Mouse (Mus musculus) kidney, postnatal 0 days (tissue): ENCODE measurements around the gene Ino80. TPM values are rescaled to one million over a fixed set of nuclear protein-coding genes. Genes with fewer than 3 reads are reported as not detected.

ENCODE experiments used
- ATAC-seq: fragments of 200-750 bp; cut with Nextera tagmentation; replicated peaks from 2 replicates; pipeline ENCODE4 v1.8.0; 2017; ENCODE audit warnings: low read depth, moderate number of reproducible peaks, moderate TSS enrichment, moderate library complexity; ENCODE audit not compliant: low FRiP score
- DNase-seq: peaks from one replicate; pipeline ENCODE4 v3.0.0-alpha.2; 2016; ENCODE audit warnings: low spot score
- H3K27ac ChIP-seq: fragments of 300-500 bp; sonication (generic); 2 replicates; pipeline ENCODE4 v1.5.1; 2014; ENCODE audit warnings: mild to moderate bottlenecking
- H3K27me3 ChIP-seq: fragments of 300-500 bp; sonication (generic); 2 replicates; pipeline ENCODE4 v1.6.1; 2014; ENCODE audit warnings: low read length, mixed read lengths; ENCODE audit not compliant: insufficient read depth
- H3K36me3 ChIP-seq: fragments of 300-500 bp; sonication (generic); 2 replicates; pipeline ENCODE4 v1.6.1; 2014; ENCODE audit warnings: low read length, mixed read lengths; ENCODE audit not compliant: insufficient read depth
- H3K4me1 ChIP-seq: fragments of 300-500 bp; sonication (generic); replicated peaks from 2 replicates; pipeline ENCODE4 v1.6.1; 2014; ENCODE audit warnings: antibody characterized with exemption, low read length, mixed read lengths; ENCODE audit not compliant: insufficient read depth
- H3K4me2 ChIP-seq: fragments of 300-500 bp; sonication (generic); 2 replicates; pipeline ENCODE4 v1.6.1; 2014; ENCODE audit warnings: mild to moderate bottlenecking, low read length, moderate library complexity, mixed read lengths
- H3K4me3 ChIP-seq: fragments of 300-500 bp; sonication (generic); replicated peaks from 2 replicates; pipeline ENCODE4 v1.5.1; 2014; ENCODE audit warnings: low read depth, low read length
- H3K9ac ChIP-seq: fragments of 300-500 bp; sonication (generic); 2 replicates; pipeline ENCODE4 v1.6.1; 2014; ENCODE audit warnings: low read depth, low read length
- H3K9me3 ChIP-seq: fragments of 300-500 bp; sonication (generic); replicated peaks from 2 replicates; pipeline ENCODE4 v1.6.1; 2016; ENCODE audit warnings: low read length, inconsistent platforms, mixed read lengths
- CTCF ChIP-seq: IDR thresholded peaks from 2 replicates; pipeline ENCODE4 v1.5.1; 2016; ENCODE audit warnings: antibody characterized with exemption, low read depth, mild to moderate bottlenecking, moderate library complexity
- WGBS: fragments of 180-500 bp; shearing (Covaris S2); extraction: QIAGEN DNeasy Blood & Tissue Kit; methylation state at CpG from one replicate; pipeline ENCODE4 v1.1.7; 2014; 5-methylcytosine and 5-hydroxymethylcytosine counted together
- polyA plus RNA-seq: library from polyadenylated mRNA; unstranded; fragments of >200 nt; fragmentation: Nextera tagmentation; extraction: Ambion mirVana; gene quantifications from 2 replicates; pipeline ENCODE4 v1.2.1, GENCODE M21; 2015

Gene Ino80
- polyA plus RNA-seq, 1 experiment from 2014 or later = 3.5 TPM

DNA sequence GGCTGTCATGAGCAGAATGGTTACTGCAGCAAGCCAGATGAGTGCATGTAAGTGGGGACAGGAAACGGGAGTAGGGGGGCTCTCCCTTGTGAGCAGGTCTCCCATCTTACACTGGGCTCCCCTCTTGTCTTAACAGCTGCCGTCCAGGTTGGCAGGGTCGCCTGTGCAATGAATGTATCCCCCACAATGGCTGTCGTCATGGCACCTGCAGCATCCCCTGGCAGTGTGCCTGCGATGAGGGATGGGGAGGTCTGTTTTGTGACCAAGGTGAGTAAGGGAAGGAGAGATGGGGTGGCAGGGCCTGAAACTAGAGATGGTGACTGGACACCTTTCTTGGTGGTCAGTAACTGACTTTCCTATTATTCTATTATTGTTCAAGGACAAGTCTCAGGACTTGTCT is 148.9 kb downstream of the Ino80 start:
- Histone ChIP-seq H3K9me3 (no peaks in the 10 kb centered on the region), H3K9ac (no peak overlapping the region), H3K27ac (no peak overlapping the region), H3K4me3 (peak overlapping the region; percentile 61), H3K4me1 (peaks cover 27% of the 10 kb centered on the region), H3K36me3 (no peaks in the 10 kb centered on the region), H3K27me3 (peaks cover 25% of the 10 kb centered on the region), H3K4me2 (peak overlapping the region; percentile 91)
- no peak for TF ChIP-seq CTCF
- 45% methylated on average over 5 of the region's 5 CpGs for WGBS
- no peak for DNase-seq
- ATAC-seq = no peak

DNA sequence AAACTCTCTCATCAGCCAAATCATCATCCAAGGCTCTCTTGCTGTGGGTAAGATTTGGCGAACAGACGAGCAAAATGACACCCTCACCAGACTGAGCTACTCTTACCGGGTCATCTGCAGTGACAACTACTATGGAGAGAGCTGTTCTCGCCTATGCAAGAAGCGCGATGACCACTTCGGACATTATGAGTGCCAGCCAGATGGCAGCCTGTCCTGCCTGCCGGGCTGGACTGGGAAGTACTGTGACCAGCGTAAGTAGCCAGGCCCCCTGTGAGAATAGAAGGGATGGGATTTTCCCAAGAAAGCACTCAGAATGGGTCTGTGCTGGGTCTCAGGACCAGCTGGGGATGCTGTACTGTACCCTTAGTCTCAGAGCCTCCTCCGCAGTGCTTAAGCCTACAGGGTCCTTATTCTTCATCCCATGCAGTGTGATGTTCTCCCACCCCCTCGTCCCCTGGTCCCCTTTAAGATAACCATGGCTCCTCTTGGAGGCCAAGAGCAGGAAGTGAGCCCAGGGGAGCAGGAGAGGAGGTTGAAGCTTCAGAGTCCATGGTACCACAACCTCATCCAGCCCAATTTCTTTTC is 149.5 kb downstream of the Ino80 start:
- DNase-seq = no peak
- Histone ChIP-seq H3K4me1 (peaks cover 27% of the 10 kb centered on the region), H3K27me3 (peaks cover 30% of the 10 kb centered on the region), H3K27ac (no peak overlapping the region), H3K4me3 (peak overlapping the region; percentile 61), H3K9me3 (no peaks in the 10 kb centered on the region), H3K36me3 (no peaks in the 10 kb centered on the region), H3K9ac (no peak overlapping the region), H3K4me2 (peak overlapping the region; percentile 91)
- 18% methylated on average over 11 of the region's 11 CpGs for WGBS
- ATAC-seq = no peak
- no peak for TF ChIP-seq CTCF

DNA sequence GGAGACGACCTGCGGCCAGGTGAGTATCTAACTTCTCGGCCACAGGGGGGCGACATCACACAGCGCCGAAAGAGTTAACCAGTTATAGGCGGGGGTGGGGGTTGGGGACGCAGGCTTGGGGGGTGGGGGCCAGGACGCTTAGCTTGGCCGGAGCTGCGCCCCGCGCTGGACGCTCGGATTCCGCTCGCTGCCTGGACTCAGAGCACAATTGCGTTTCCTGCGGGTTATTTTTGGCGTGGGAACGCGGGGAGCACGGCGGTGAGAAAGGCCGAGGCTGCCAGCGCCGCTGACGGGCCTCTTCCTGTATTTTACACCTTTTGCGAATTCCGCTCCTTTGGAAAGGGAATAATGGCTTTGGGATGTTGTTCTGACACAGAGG is 150.4 kb downstream of the Ino80 start:
- ATAC-seq = no peak
- H3K4me1 ChIP-seq = peaks cover 33% of the 10 kb centered on the region
- H3K36me3 ChIP-seq = no peaks in the 10 kb centered on the region
- DNase-seq = peak; percentile 58
- no peak overlapping the region for H3K27ac ChIP-seq
- peak overlapping the region; percentile 91 for H3K4me2 ChIP-seq
- TF ChIP-seq CTCF = peak; percentile 62
- peaks cover 33% of the 10 kb centered on the region for H3K27me3 ChIP-seq
- peak overlapping the region; percentile 61 for H3K4me3 ChIP-seq
- WGBS = 0% methylated on average over 30 of the region's 30 CpGs
- peak overlapping the region; percentile 64 for H3K9ac ChIP-seq
- H3K9me3 ChIP-seq = no peaks in the 10 kb centered on the region

DNA sequence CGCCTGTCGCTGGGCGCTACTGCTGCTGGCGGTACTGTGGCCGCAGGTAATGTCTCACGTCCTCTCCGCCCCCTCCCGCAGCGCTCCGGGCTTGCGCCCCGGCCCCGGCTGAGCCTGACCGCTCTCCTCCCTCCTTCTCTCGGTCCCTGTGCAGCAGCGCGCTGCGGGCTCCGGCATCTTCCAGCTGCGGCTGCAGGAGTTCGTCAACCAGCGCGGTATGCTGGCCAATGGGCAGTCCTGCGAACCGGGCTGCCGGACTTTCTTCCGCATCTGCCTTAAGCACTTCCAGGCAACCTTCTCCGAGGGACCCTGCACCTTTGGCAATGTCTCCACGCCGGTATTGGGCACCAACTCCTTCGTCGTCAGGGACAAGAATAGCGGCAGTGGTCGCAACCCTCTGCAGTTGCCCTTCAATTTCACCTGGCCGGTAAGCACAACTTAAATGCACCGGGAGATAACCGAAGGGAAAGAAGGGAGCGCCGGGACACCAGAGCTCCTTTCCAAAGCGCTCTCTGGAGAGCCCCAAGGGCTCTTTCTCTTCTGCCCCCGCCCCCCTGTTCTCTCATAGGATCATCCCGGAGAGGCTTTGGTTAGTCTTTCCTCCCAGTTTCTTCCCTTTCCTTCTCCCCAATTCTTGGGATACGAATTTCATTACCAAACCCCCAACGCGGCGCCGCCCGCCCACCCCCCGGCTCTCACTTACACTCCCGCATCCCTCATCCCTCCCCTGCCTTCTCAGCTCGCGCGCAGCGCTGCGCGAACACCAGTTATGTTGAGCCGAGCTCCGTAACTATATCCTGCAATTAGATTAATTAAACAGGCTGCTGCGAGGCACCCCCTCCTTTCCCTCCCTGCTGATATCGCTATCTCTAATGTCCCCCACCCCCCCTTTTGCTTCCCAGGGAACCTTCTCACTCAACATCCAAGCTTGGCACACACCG is 151.1 kb downstream of the Ino80 start:
- Histone ChIP-seq H3K4me2 (peak overlapping the region; percentile 91), H3K27ac (peak overlapping the region; percentile 37), H3K4me3 (peak overlapping the region; percentile 61), H3K27me3 (peaks cover 40% of the 10 kb centered on the region), H3K36me3 (no peaks in the 10 kb centered on the region), H3K4me1 (peaks cover 37% of the 10 kb centered on the region), H3K9me3 (no peaks in the 10 kb centered on the region), H3K9ac (peak overlapping the region; percentile 64)
- TF ChIP-seq CTCF = no peak
- WGBS = under 1% methylated on average over 61 of the region's 61 CpGs
- no peak for ATAC-seq
- DNase-seq = peak; percentile 20

DNA sequence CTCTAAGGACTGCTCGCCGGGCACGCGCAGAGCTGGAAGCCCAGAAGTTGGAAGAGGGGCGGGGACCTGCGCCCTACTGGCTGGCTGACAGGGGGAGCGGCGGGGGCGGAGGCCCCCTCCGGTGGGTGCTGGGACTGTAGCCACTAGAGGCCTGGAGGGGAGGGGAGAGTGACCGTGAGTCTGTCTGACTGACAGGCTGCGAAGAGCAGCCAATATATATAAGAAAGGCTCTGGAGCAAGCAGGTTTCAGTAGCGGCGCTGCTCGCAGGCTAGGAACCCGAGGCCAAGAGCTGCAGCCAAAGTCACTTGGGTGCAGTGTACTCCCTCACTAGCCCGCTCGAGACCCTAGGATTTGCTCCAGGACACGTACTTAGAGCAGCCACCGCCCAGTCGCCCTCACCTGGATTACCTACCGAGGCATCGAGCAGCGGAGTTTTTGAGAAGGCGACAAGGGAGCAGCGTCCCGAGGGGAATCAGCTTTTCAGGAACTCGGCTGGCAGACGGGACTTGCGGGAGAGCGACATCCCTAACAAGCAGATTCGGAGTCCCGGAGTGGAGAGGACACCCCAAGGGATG is 151.8 kb downstream of the Ino80 start, which contains the start of gene Dll4:
Dll4 (plus strand) TSS at position 217 of the 576 bp plus-strand sequence.
- peak; percentile 28; the same call in 1 of the 2 replicates for TF ChIP-seq CTCF
- ATAC-seq = peak; percentile 62
- peak; percentile 68 for DNase-seq
- Histone ChIP-seq H3K36me3 (no peaks in the 10 kb centered on the region), H3K27me3 (peaks cover 47% of the 10 kb centered on the region), H3K9ac (peak within 1 kb of the TSS; percentile 64), H3K9me3 (no peaks in the 10 kb centered on the region), H3K4me2 (peak within 1 kb of the TSS; percentile 91), H3K4me3 (peak within 1 kb of the TSS; percentile 61), H3K27ac (peak within 1 kb of the TSS; percentile 37), H3K4me1 (peaks cover 37% of the 10 kb centered on the region)
- WGBS = under 1% methylated on average over 31 of the region's 33 CpGs
